Mouse (Mus musculus): Measurements from ENCODE around the gene Gigyf2.

- TF ChIP-seq EP300 (IDR thresholded peaks at IDR 0.05; ENCODE audit: low read depth in 1 of 2, low read length in 2 of 2) (no peak), KAT2A (conservative IDR thresholded peaks at IDR 0.05; ENCODE audit: low read depth, low read length) (no peak), CTCF (IDR thresholded peaks at IDR 0.05 in 2 of 3, conservative IDR thresholded peaks at IDR 0.05 in 1 of 3; ENCODE audit: control insufficient read depth in 1 of 3, insufficient read depth in 1 of 3, low read depth in 2 of 3, low read length in 3 of 3, poor library complexity in 1 of 3, severe bottlenecking in 1 of 3) (peak in 2 of 3 experiments; percentile 68 to 85; a peak in 4 of 6 replicates), MYC (IDR thresholded peaks at IDR 0.05; ENCODE audit: low read depth, low read length) (no peak), ELF1 (IDR thresholded peaks at IDR 0.05; ENCODE audit: low read depth, low read length) (no peak), POLR2A (IDR thresholded peaks at IDR 0.05; ENCODE audit: control insufficient read depth in 1 of 2, insufficient read depth in 1 of 2, low read depth in 1 of 2, low read length in 2 of 2, poor library complexity in 1 of 2) (no peak), HCFC1 (IDR thresholded peaks at IDR 0.05; ENCODE audit: low read depth, low read length) (no peak), E2F4 (IDR thresholded peaks at IDR 0.05; ENCODE audit: borderline replicate concordance, low read depth, low read length) (no peak), MXI1 (IDR thresholded peaks at IDR 0.05; ENCODE audit: low read depth, low read length) (no peak), NRF1 (IDR thresholded peaks at IDR 0.05; ENCODE audit: insufficient read depth, low read depth, low read length, poor library complexity, severe bottlenecking) (no peak), UBTF (IDR thresholded peaks at IDR 0.05; ENCODE audit: borderline replicate concordance, insufficient read depth, low read depth, low read length) (no peak), POLR2AphosphoS2 (IDR thresholded peaks at IDR 0.05; ENCODE audit: low read length) (no peak), GATA1 (IDR thresholded peaks at IDR 0.05; ENCODE audit: low read depth, low read length) (no peak), NELFE (IDR thresholded peaks at IDR 0.05; ENCODE audit: low read depth, low read length) (no peak)
Measured at GRCm38 (mm10) chr1:87418733-87419132, 91.9 kb downstream of the Gigyf2 start.

All from MEL (cell line).